Mouse (Mus musculus): ENCODE measurements at regions not wholly inside any gene's neighbourhood (a gene's known extent, or its start where the extent isn't known, plus 50 kb on each side); places are given as distances from the start of the nearest gene placed in this dataset.

DNA sequence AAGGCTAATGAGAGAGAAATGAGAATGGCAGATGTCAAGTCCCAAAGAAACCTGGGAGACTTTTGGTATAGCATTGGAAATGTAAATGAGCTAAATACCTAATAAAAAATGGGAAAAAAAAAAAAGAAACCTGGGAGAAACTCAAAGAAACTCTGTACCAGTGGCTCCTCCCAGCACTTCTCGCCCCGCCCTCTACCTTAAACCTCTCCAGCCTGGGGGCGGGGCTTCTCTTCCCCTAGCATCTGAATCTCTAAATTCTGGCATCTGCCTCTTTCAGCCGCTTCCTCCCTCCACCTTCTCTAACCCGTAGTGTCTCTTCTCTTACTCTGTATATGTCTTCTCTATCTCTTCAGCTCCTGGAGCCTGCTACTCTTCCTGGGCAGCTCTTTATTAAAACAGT lies 53.2 kb downstream of the Gpr6 start:
- Histone ChIP-seq H3K27me3 (replicated peaks) (no peaks in the 10 kb centered on the region), H3K36me3 (replicated peaks in 1 of 2; ENCODE audit: control insufficient read depth in 1 of 2, insufficient read depth in 1 of 2, low read length in 1 of 2) (no peaks in the 10 kb centered on the region), H3K4me2 (ENCODE audit: insufficient read depth, low read depth, poor library complexity, severe bottlenecking) (no peak overlapping the region), H3K4me1 (ENCODE audit: control insufficient read depth in 1 of 2, insufficient read depth in 2 of 2) (peaks cover 0 to 17% of the 10 kb centered on the region in 2 experiments; a peak in 2 of 4 replicates), H3K9me3 (replicated peaks; ENCODE audit: low read length) (no peaks in the 10 kb centered on the region), H3K9ac (ENCODE audit: insufficient read depth, low read depth) (no peak overlapping the region), H3K79me2 (replicated peaks; ENCODE audit: control insufficient read depth, extremely low read depth, insufficient read depth, poor library complexity, severe bottlenecking) (no peaks in the 10 kb centered on the region), H3K4me3 (replicated peaks in 1 of 3; ENCODE audit: low read depth in 2 of 3, low read length in 2 of 3, poor library complexity in 1 of 3) (no peak overlapping the region), H3K27ac (ENCODE audit: insufficient read depth, low read depth) (no peak overlapping the region)
- dilution Hi-C loops (cut with MboI; ENCODE audit: extremely low pct_ligation_motif_present, extremely low pct_unique_long_range_greater_than_20kb, low sequenced_read_pairs) = no loop called here
- DNase-seq (ENCODE audit: extremely low read depth) = no peak
- in situ Hi-C loops (cut with MboI; ENCODE audit: low pct_ligation_motif_present, low pct_unique_long_range_greater_than_20kb, low sequenced_read_pairs) = loop anchor here (10.0 to 25.0 kb wide), 2 partner anchors 276 to 393 kb away; no protein-coding TSS in a partner anchor
- TF ChIP-seq MXI1 (IDR thresholded peaks at IDR 0.05; ENCODE audit: low read depth, low read length) (no peak), RAD21 (IDR thresholded peaks at IDR 0.05; ENCODE audit: low read depth, low read length) (no peak), NRF1 (IDR thresholded peaks at IDR 0.05; ENCODE audit: low read depth, low read length) (no peak), ZC3H11A (IDR thresholded peaks at IDR 0.05; ENCODE audit: low read depth, low read length) (no peak), ZNF384 (IDR thresholded peaks at IDR 0.05; ENCODE audit: low read depth, low read length) (no peak), MAX (IDR thresholded peaks at IDR 0.05; ENCODE audit: low read length) (no peak), ETS1 (conservative IDR thresholded peaks at IDR 0.05; ENCODE audit: low read depth, low read length) (no peak), CHD1 (IDR thresholded peaks at IDR 0.05; ENCODE audit: low read depth, low read length) (no peak), USF2 (conservative IDR thresholded peaks at IDR 0.05; ENCODE audit: low read depth, low read length) (no peak), ZMIZ1 (IDR thresholded peaks at IDR 0.05; ENCODE audit: low read depth, low read length) (no peak)

DNA sequence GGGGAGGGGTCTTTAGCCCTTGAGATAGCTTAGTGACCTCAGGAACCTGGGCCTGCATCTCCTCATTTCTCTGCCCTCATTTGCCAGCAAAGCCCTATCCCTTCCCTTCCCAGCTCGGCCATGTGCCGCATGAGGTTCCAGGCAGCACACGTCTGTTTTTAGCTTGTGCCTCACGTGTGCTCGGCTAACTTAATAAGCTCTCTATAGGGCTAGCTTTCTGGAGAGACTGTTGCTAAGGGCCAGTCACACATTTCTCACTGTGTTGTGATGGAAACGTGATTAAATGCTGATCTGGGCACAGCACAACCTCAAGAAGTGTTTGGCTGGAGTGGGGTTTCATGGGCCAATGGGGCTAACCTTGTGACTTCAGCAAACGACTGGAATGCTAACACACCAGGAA lies 55.5 kb downstream of the Gpr6 start:
- in situ Hi-C loops (cut with MboI; ENCODE audit: low pct_ligation_motif_present, low pct_unique_long_range_greater_than_20kb, low sequenced_read_pairs) (loop anchor here (10.0 to 25.0 kb wide), 2 partner anchors 278 to 396 kb away; no protein-coding TSS in a partner anchor), dilution Hi-C loops (cut with MboI; ENCODE audit: extremely low pct_ligation_motif_present, extremely low pct_unique_long_range_greater_than_20kb, low sequenced_read_pairs) (no loop called here)
- Histone ChIP-seq H3K27me3 (replicated peaks) (no peaks in the 10 kb centered on the region), H3K9me3 (replicated peaks; ENCODE audit: low read length) (no peaks in the 10 kb centered on the region), H3K4me3 (replicated peaks in 1 of 3; ENCODE audit: low read depth in 2 of 3, low read length in 2 of 3, poor library complexity in 1 of 3) (no peak overlapping the region), H3K27ac (ENCODE audit: insufficient read depth, low read depth) (no peak overlapping the region), H3K4me1 (ENCODE audit: control insufficient read depth in 1 of 2, insufficient read depth in 2 of 2) (no peaks in the 10 kb centered on the region), H3K36me3 (replicated peaks in 1 of 2; ENCODE audit: control insufficient read depth in 1 of 2, insufficient read depth in 1 of 2, low read length in 1 of 2) (no peaks in the 10 kb centered on the region), H3K4me2 (ENCODE audit: insufficient read depth, low read depth, poor library complexity, severe bottlenecking) (no peak overlapping the region), H3K9ac (ENCODE audit: insufficient read depth, low read depth) (no peak overlapping the region), H3K79me2 (replicated peaks; ENCODE audit: control insufficient read depth, extremely low read depth, insufficient read depth, poor library complexity, severe bottlenecking) (no peaks in the 10 kb centered on the region)
- DNase-seq (ENCODE audit: extremely low read depth) = no peak
- TF ChIP-seq HCFC1 (IDR thresholded peaks at IDR 0.05; ENCODE audit: low read depth, low read length) = no peak
- no peak for TF ChIP-seq ZC3H11A (IDR thresholded peaks at IDR 0.05; ENCODE audit: low read depth, low read length)
- TF ChIP-seq NELFE (IDR thresholded peaks at IDR 0.05; ENCODE audit: low read depth, low read length) = no peak
- TF ChIP-seq CTCF (conservative IDR thresholded peaks at IDR 0.05 in 1 of 2, IDR thresholded peaks at IDR 0.05 in 1 of 2; ENCODE audit: low read depth in 2 of 2, low read length in 2 of 2) = no peak
- no peak for TF ChIP-seq MAZ (IDR thresholded peaks at IDR 0.05; ENCODE audit: low read depth, low read length)
- TF ChIP-seq TCF12 (IDR thresholded peaks at IDR 0.05; ENCODE audit: low read depth, low read length) = no peak
- TF ChIP-seq MEF2A (IDR thresholded peaks at IDR 0.05; ENCODE audit: borderline replicate concordance, low read depth, low read length) = no peak
